Mouse (Mus musculus): Measurements from ENCODE around the gene F11r. TPM values are rescaled to one million over a fixed set of nuclear protein-coding genes. Genes with fewer than 3 reads are reported as not detected.

Gene F11r
- 14.0 TPM in 2 replicates for polyA plus RNA-seq (2016; fragmentation: Nextera tagmentation; extraction: Ambion mirVana)

- Histone ChIP-seq H3K27me3 (ENCODE audit: low read depth, poor library complexity, severe bottlenecking) (peaks cover 64% of the 10 kb centered on the region), H3K4me1 (peaks cover 22% of the 10 kb centered on the region), H3K4me3 (peak within 1 kb of the TSS; percentile 55), H3K36me3 (no peaks in the 10 kb centered on the region), H3K27ac (replicated peaks) (0 out of 2 replicates have a peak within 1 kb of the TSS, but pooled peaks have one; percentile 9), H3K9me3 (replicated peaks) (no peaks in the 10 kb centered on the region)
- DNase-seq (ENCODE audit: low spot score): peak; percentile 59
- WGBS: under 1% methylated on average over 46 of the region's 46 CpGs
Observed at GRCm38 (mm10) chr1:171437264-171438013, at the start of gene F11r. F11r (plus strand) TSS chr1:171437535.

- peaks cover 4% of the 10 kb centered on the region; the same call in 1 of the 2 replicates for H3K4me1 ChIP-seq
- no peaks in the 10 kb centered on the region for H3K9me3 ChIP-seq (replicated peaks)
- no peak for DNase-seq (ENCODE audit: low spot score)
- 82% methylated on average over 15 of the region's 15 CpGs for WGBS
- H3K36me3 ChIP-seq: no peaks in the 10 kb centered on the region
- H3K4me3 ChIP-seq: no peak within 1 kb of the TSS
- no peaks in the 10 kb centered on the region for H3K27me3 ChIP-seq (ENCODE audit: low read depth, poor library complexity, severe bottlenecking)
- no peak within 1 kb of the TSS; the same call in 1 of the 2 replicates for H3K27ac ChIP-seq (replicated peaks)
Observed at GRCm38 (mm10) chr1:171388376-171389102, 48.8 kb upstream of the F11r start, which contains the start of gene Arhgap30. Arhgap30 (plus strand) TSS chr1:171388954.

- 83% methylated on average over 4 of the region's 4 CpGs for WGBS
- H3K4me1 ChIP-seq: peaks cover 4% of the 10 kb centered on the region; the same call in 1 of the 2 replicates
- H3K4me3 ChIP-seq: no peak overlapping the region
- no peaks in the 10 kb centered on the region for H3K36me3 ChIP-seq
- no peaks in the 10 kb centered on the region for H3K9me3 ChIP-seq (replicated peaks)
- no peaks in the 10 kb centered on the region for H3K27me3 ChIP-seq (ENCODE audit: low read depth, poor library complexity, severe bottlenecking)
- H3K27ac ChIP-seq (replicated peaks): no peak overlapping the region
- DNase-seq (ENCODE audit: low spot score): no peak
Observed at GRCm38 (mm10) chr1:171390101-171390500, 47.2 kb upstream of the F11r start.

GRCm38 (mm10) chr1:171401821-171402220, 35.5 kb upstream of the F11r start:
- Histone ChIP-seq H3K27ac (replicated peaks) (no peak overlapping the region), H3K36me3 (no peaks in the 10 kb centered on the region), H3K9me3 (replicated peaks) (no peaks in the 10 kb centered on the region), H3K4me1 (no peaks in the 10 kb centered on the region), H3K4me3 (no peak overlapping the region), H3K27me3 (ENCODE audit: low read depth, poor library complexity, severe bottlenecking) (no peaks in the 10 kb centered on the region; the same call in 1 of the 2 replicates)
- WGBS: 79% methylated on average over 4 of the region's 4 CpGs
- no peak for DNase-seq (ENCODE audit: low spot score)

GRCm38 (mm10) chr1:171402991-171403390, 34.3 kb upstream of the F11r start:
- Histone ChIP-seq H3K4me1 (no peaks in the 10 kb centered on the region), H3K4me3 (no peak overlapping the region), H3K36me3 (no peaks in the 10 kb centered on the region), H3K27me3 (ENCODE audit: low read depth, poor library complexity, severe bottlenecking) (peaks cover 11% of the 10 kb centered on the region), H3K9me3 (replicated peaks) (no peaks in the 10 kb centered on the region), H3K27ac (replicated peaks) (no peak overlapping the region)
- WGBS: 86% methylated on average over 9 of the region's 9 CpGs
- no peak for DNase-seq (ENCODE audit: low spot score)

GRCm38 (mm10) chr1:171407263-171407662, 30.1 kb upstream of the F11r start:
- Histone ChIP-seq H3K27me3 (ENCODE audit: low read depth, poor library complexity, severe bottlenecking) (peaks cover 28% of the 10 kb centered on the region), H3K36me3 (no peaks in the 10 kb centered on the region), H3K4me1 (peaks cover under 1% of the 10 kb centered on the region; the same call in 1 of the 2 replicates), H3K27ac (replicated peaks) (no peak overlapping the region), H3K4me3 (no peak overlapping the region), H3K9me3 (replicated peaks) (no peaks in the 10 kb centered on the region)
- 85% methylated on average over 5 of the region's 5 CpGs for WGBS
- DNase-seq (ENCODE audit: low spot score): no peak

GRCm38 (mm10) chr1:171410231-171410630, 27.1 kb upstream of the F11r start:
- no peak for DNase-seq (ENCODE audit: low spot score)
- Histone ChIP-seq H3K4me1 (peaks cover 21% of the 10 kb centered on the region), H3K27ac (replicated peaks) (no peak overlapping the region), H3K4me3 (no peak overlapping the region), H3K9me3 (replicated peaks) (no peaks in the 10 kb centered on the region), H3K27me3 (ENCODE audit: low read depth, poor library complexity, severe bottlenecking) (peaks cover 28% of the 10 kb centered on the region), H3K36me3 (peaks cover 16% of the 10 kb centered on the region)
- 90% methylated on average over 1 of the region's 1 CpGs for WGBS

GRCm38 (mm10) chr1:171410947-171411484, 26.3 kb upstream of the F11r start, which contains the start of gene Usf1:
Usf1 (plus strand) TSS chr1:171411313.
- Histone ChIP-seq H3K4me3 (peak within 1 kb of the TSS; percentile 98), H3K4me1 (peaks cover 21% of the 10 kb centered on the region), H3K27ac (replicated peaks) (peak within 1 kb of the TSS; percentile 97), H3K27me3 (ENCODE audit: low read depth, poor library complexity, severe bottlenecking) (peaks cover 28% of the 10 kb centered on the region), H3K36me3 (peaks cover 24% of the 10 kb centered on the region), H3K9me3 (replicated peaks) (no peaks in the 10 kb centered on the region)
- under 1% methylated on average over 36 of the region's 36 CpGs for WGBS
- DNase-seq (ENCODE audit: low spot score): peak; percentile 96

- peaks cover 29% of the 10 kb centered on the region for H3K36me3 ChIP-seq
- H3K9me3 ChIP-seq (replicated peaks): no peaks in the 10 kb centered on the region
- peaks cover 28% of the 10 kb centered on the region for H3K27me3 ChIP-seq (ENCODE audit: low read depth, poor library complexity, severe bottlenecking)
- no peak for DNase-seq (ENCODE audit: low spot score)
- peaks cover 21% of the 10 kb centered on the region for H3K4me1 ChIP-seq
- peak overlapping the region; percentile 97 for H3K27ac ChIP-seq (replicated peaks)
- peak overlapping the region; percentile 98 for H3K4me3 ChIP-seq
- WGBS: under 1% methylated on average over 39 of the region's 39 CpGs
Observed at GRCm38 (mm10) chr1:171411492-171411941, 25.8 kb upstream of the F11r start.

- Histone ChIP-seq H3K36me3 (peaks cover 34% of the 10 kb centered on the region), H3K4me1 (peaks cover 21% of the 10 kb centered on the region), H3K9me3 (replicated peaks) (no peaks in the 10 kb centered on the region), H3K27me3 (ENCODE audit: low read depth, poor library complexity, severe bottlenecking) (peaks cover 26% of the 10 kb centered on the region), H3K4me3 (peak overlapping the region; percentile 98), H3K27ac (replicated peaks) (peak overlapping the region; percentile 97)
- peak; percentile 60 for DNase-seq (ENCODE audit: low spot score)
- 2% methylated on average over 20 of the region's 20 CpGs for WGBS
Observed at GRCm38 (mm10) chr1:171412001-171412441, 25.3 kb upstream of the F11r start.

GRCm38 (mm10) chr1:171412446-171412845, 24.9 kb upstream of the F11r start:
- peaks cover 21% of the 10 kb centered on the region for H3K4me1 ChIP-seq
- peak overlapping the region; percentile 97 for H3K27ac ChIP-seq (replicated peaks)
- H3K36me3 ChIP-seq: peaks cover 39% of the 10 kb centered on the region
- no peaks in the 10 kb centered on the region for H3K9me3 ChIP-seq (replicated peaks)
- peak overlapping the region; percentile 98 for H3K4me3 ChIP-seq
- peaks cover 22% of the 10 kb centered on the region for H3K27me3 ChIP-seq (ENCODE audit: low read depth, poor library complexity, severe bottlenecking)
- DNase-seq (ENCODE audit: low spot score): peak; percentile 20
- 61% methylated on average over 3 of the region's 3 CpGs for WGBS

- Histone ChIP-seq H3K36me3 (peaks cover 50% of the 10 kb centered on the region), H3K4me1 (peaks cover 21% of the 10 kb centered on the region), H3K27ac (replicated peaks) (no peak overlapping the region), H3K9me3 (replicated peaks) (no peaks in the 10 kb centered on the region), H3K27me3 (ENCODE audit: low read depth, poor library complexity, severe bottlenecking) (peaks cover 10% of the 10 kb centered on the region), H3K4me3 (no peak overlapping the region)
- 77% methylated on average over 8 of the region's 8 CpGs for WGBS
- DNase-seq (ENCODE audit: low spot score): no peak
Observed at GRCm38 (mm10) chr1:171413608-171414007, 23.7 kb upstream of the F11r start.
